In the genomic region with DNA sequence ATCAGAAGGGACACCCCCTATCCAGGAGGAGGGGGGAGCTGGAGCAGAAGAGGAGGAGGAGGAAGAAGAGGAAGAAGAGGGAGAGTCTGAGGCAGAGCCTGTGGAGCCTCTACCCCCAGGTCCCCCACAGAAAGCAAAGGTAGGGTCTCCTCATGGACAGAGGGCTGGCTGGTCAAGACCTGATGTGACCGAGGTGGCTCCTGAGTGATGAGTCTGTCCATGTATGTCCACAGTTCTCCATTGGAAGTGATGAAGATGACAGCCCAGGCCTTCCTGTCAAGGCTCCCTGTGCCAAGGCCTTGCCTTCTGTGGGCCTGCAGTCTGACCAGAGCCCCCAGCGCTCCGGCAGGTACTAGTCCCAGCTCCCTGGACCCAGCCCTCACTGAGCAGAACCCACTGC, we compare ENCODE assay signal across 1 mouse cellular context.
TF ChIP-seq lines count a peak whose summit lies in the region.

No protein-coding gene starts in this region.

TF ChIP-seq in myocyte, 11 proteins besides CTCF, POLR2A, EP300 and RAD21:
- TF ChIP-seq SRF (IDR thresholded peaks at IDR 0.05; ENCODE audit: control insufficient read depth, insufficient read length, low read depth) (no peak), REST (IDR thresholded peaks at IDR 0.05; ENCODE audit: insufficient read depth, insufficient read length) (no peak), POLR2AphosphoS2 (IDR thresholded peaks at IDR 0.05; ENCODE audit: insufficient read length, low read depth) (no peak), TCF12 (IDR thresholded peaks at IDR 0.05; ENCODE audit: insufficient read depth, poor library complexity, severe bottlenecking) (no peak)
